Mouse (Mus musculus) limb, embryonic 15.5 days (tissue): Measurements from ENCODE around the gene Lars2. TPM values are rescaled to one million over a fixed set of nuclear protein-coding genes. Genes with fewer than 3 reads are reported as not detected.

Source experiments
- ATAC-seq: fragments of 200-750 bp; cut with Nextera tagmentation; 2 replicates; pipeline ENCODE4 v1.8.0; 2017; ENCODE audit warnings: low read depth, moderate TSS enrichment; ENCODE audit not compliant: insufficient number of reproducible peaks, low FRiP score, low TSS enrichment
- H3K27ac ChIP-seq: fragments of 300-500 bp; sonication (generic); 2 replicates; pipeline ENCODE4 v1.5.1; 2015; ENCODE audit warnings: moderate library complexity, mild to moderate bottlenecking, inconsistent platforms
- H3K27me3 ChIP-seq: fragments of 300-500 bp; sonication (generic); 2 replicates; pipeline ENCODE4 v1.6.1; 2015; ENCODE audit warnings: inconsistent platforms
- H3K36me3 ChIP-seq: fragments of 300-500 bp; sonication (generic); 2 replicates; pipeline ENCODE4 v1.6.1; 2015; ENCODE audit warnings: inconsistent platforms
- H3K4me1 ChIP-seq: fragments of 300-500 bp; sonication (generic); 2 replicates; pipeline ENCODE4 v1.6.1; 2015; ENCODE audit warnings: inconsistent platforms
- H3K4me2 ChIP-seq: fragments of 300-500 bp; sonication (generic); 2 replicates; pipeline ENCODE4 v1.6.1; 2015; ENCODE audit warnings: mild to moderate bottlenecking, inconsistent platforms
- H3K4me3 ChIP-seq: fragments of 300-500 bp; sonication (generic); 2 replicates; pipeline ENCODE4 v1.5.1; 2015; ENCODE audit warnings: mild to moderate bottlenecking, inconsistent platforms
- H3K9ac ChIP-seq: fragments of 300-500 bp; sonication (generic); 2 replicates; pipeline ENCODE4 v1.6.1; 2015; ENCODE audit warnings: inconsistent platforms
- H3K9me3 ChIP-seq: fragments of 300-500 bp; sonication (generic); 2 replicates; pipeline ENCODE4 v1.6.1; 2016; ENCODE audit warnings: inconsistent platforms
- WGBS: fragments of 180-500 bp; shearing (Covaris S2); methylation state at CpG from one replicate; pipeline ENCODE4 v1.1.7; 2015; 5-methylcytosine and 5-hydroxymethylcytosine counted together
- polyA plus RNA-seq: library from polyadenylated mRNA; unstranded; fragments of >200 nt; fragmentation: Nextera tagmentation; extraction: Ambion mirVana; gene quantifications from 2 replicates; pipeline ENCODE4 v1.2.1, GENCODE M21; 2015

The Lars2 gene
- polyA plus RNA-seq, 1 experiment from 2014 or later = 1,100 TPM

GRCm38 (mm10) chr9:123456634-123457602 is 90.2 kb downstream of the Lars2 start:
- peaks cover 21% of the 10 kb centered on the region for H3K36me3 ChIP-seq
- H3K4me1 ChIP-seq = peaks cover 6% of the 10 kb centered on the region
- no peak overlapping the region for H3K4me3 ChIP-seq
- H3K27ac ChIP-seq = peak overlapping the region; percentile 64
- no peak overlapping the region for H3K4me2 ChIP-seq
- no peak overlapping the region for H3K9ac ChIP-seq
- ATAC-seq = no peak
- 52% methylated on average over 9 of the region's 9 CpGs for WGBS
- H3K9me3 ChIP-seq = peaks cover 3% of the 10 kb centered on the region
- H3K27me3 ChIP-seq = no peaks in the 10 kb centered on the region

GRCm38 (mm10) chr9:123457603-123458002 is 90.9 kb downstream of the Lars2 start:
- peaks cover 4% of the 10 kb centered on the region for H3K9me3 ChIP-seq
- H3K4me1 ChIP-seq = peaks cover 6% of the 10 kb centered on the region
- H3K4me2 ChIP-seq = no peak overlapping the region
- WGBS = 53% methylated on average over 2 of the region's 2 CpGs
- ATAC-seq = no peak
- no peaks in the 10 kb centered on the region for H3K27me3 ChIP-seq
- H3K27ac ChIP-seq = peak overlapping the region; percentile 64
- H3K4me3 ChIP-seq = no peak overlapping the region
- H3K36me3 ChIP-seq = peaks cover 23% of the 10 kb centered on the region
- H3K9ac ChIP-seq = no peak overlapping the region

- no peak overlapping the region for H3K9ac ChIP-seq
- H3K4me3 ChIP-seq = no peak overlapping the region
- no peak overlapping the region for H3K27ac ChIP-seq
- WGBS = 72% methylated on average over 4 of the region's 4 CpGs
- H3K27me3 ChIP-seq = no peaks in the 10 kb centered on the region
- no peak for ATAC-seq
- H3K4me1 ChIP-seq = 0 out of 2 replicates have a peak, but pooled peaks cover 2% of the 10 kb centered on the region
- no peak overlapping the region for H3K4me2 ChIP-seq
- H3K9me3 ChIP-seq = no peaks in the 10 kb centered on the region
- peaks cover 20% of the 10 kb centered on the region; the same call in 1 of the 2 replicates for H3K36me3 ChIP-seq
Measured at GRCm38 (mm10) chr9:123467141-123467620, 100.5 kb downstream of the Lars2 start.

GRCm38 (mm10) chr9:123468406-123469085 is 101.8 kb downstream of the Lars2 start:
- H3K4me3 ChIP-seq = no peak overlapping the region
- H3K36me3 ChIP-seq = peaks cover 12% of the 10 kb centered on the region; the same call in 1 of the 2 replicates
- H3K4me1 ChIP-seq = 0 out of 2 replicates have a peak, but pooled peaks cover 2% of the 10 kb centered on the region
- no peak for ATAC-seq
- WGBS = 56% methylated on average over 5 of the region's 5 CpGs
- no peaks in the 10 kb centered on the region for H3K9me3 ChIP-seq
- no peaks in the 10 kb centered on the region for H3K27me3 ChIP-seq
- no peak overlapping the region for H3K4me2 ChIP-seq
- H3K27ac ChIP-seq = no peak overlapping the region
- H3K9ac ChIP-seq = no peak overlapping the region

- no peaks in the 10 kb centered on the region for H3K9me3 ChIP-seq
- no peak for ATAC-seq
- no peaks in the 10 kb centered on the region for H3K27me3 ChIP-seq
- no peak overlapping the region for H3K27ac ChIP-seq
- 0 out of 2 replicates have a peak, but pooled peaks cover 2% of the 10 kb centered on the region for H3K4me1 ChIP-seq
- 0 out of 2 replicates have a peak, but pooled peaks cover 10% of the 10 kb centered on the region for H3K36me3 ChIP-seq
- no peak overlapping the region for H3K9ac ChIP-seq
- H3K4me3 ChIP-seq = no peak overlapping the region
- no peak overlapping the region for H3K4me2 ChIP-seq
Measured at GRCm38 (mm10) chr9:123469087-123469486, 102.4 kb downstream of the Lars2 start.

GRCm38 (mm10) chr9:123473377-123473776 is 106.7 kb downstream of the Lars2 start:
- H3K4me3 ChIP-seq = no peak overlapping the region
- peak; percentile 56 for ATAC-seq
- H3K27me3 ChIP-seq = no peaks in the 10 kb centered on the region
- H3K9ac ChIP-seq = no peak overlapping the region
- peak overlapping the region; percentile 43; the same call in 1 of the 2 replicates for H3K27ac ChIP-seq
- H3K4me1 ChIP-seq = peaks cover 5% of the 10 kb centered on the region; the same call in 1 of the 2 replicates
- no peaks in the 10 kb centered on the region for H3K9me3 ChIP-seq
- H3K4me2 ChIP-seq = no peak overlapping the region
- no peaks in the 10 kb centered on the region for H3K36me3 ChIP-seq

GRCm38 (mm10) chr9:123475569-123475968 is 108.8 kb downstream of the Lars2 start:
- no peak overlapping the region for H3K9ac ChIP-seq
- no peaks in the 10 kb centered on the region for H3K36me3 ChIP-seq
- no peak for ATAC-seq
- no peak overlapping the region for H3K27ac ChIP-seq
- H3K4me3 ChIP-seq = no peak overlapping the region
- no peak overlapping the region for H3K4me2 ChIP-seq
- no peaks in the 10 kb centered on the region for H3K9me3 ChIP-seq
- peaks cover 21% of the 10 kb centered on the region for H3K4me1 ChIP-seq
- H3K27me3 ChIP-seq = no peaks in the 10 kb centered on the region
- WGBS = 71% methylated on average over 1 of the region's 1 CpGs

- ATAC-seq = peak; percentile 12; the same call in 1 of the 2 replicates
- H3K27me3 ChIP-seq = no peaks in the 10 kb centered on the region
- 1% methylated on average over 20 of the region's 29 CpGs for WGBS
- no peaks in the 10 kb centered on the region for H3K9me3 ChIP-seq
- H3K36me3 ChIP-seq = 0 out of 2 replicates have a peak, but pooled peaks cover 4% of the 10 kb centered on the region
- peak overlapping the region; percentile 68 for H3K27ac ChIP-seq
- no peak overlapping the region for H3K9ac ChIP-seq
- H3K4me2 ChIP-seq = peak overlapping the region; percentile 77
- H3K4me3 ChIP-seq = peak overlapping the region; percentile 74
- H3K4me1 ChIP-seq = peaks cover 44% of the 10 kb centered on the region
Measured at GRCm38 (mm10) chr9:123478031-123478585, 111.4 kb downstream of the Lars2 start.

- Histone ChIP-seq H3K4me2 (peak within 1 kb of the TSS; percentile 77), H3K4me3 (peak within 1 kb of the TSS; percentile 74), H3K27ac (peak within 1 kb of the TSS; percentile 87), H3K9me3 (no peaks in the 10 kb centered on the region), H3K4me1 (peaks cover 50% of the 10 kb centered on the region), H3K9ac (peak within 1 kb of the TSS; percentile 72), H3K27me3 (no peaks in the 10 kb centered on the region), H3K36me3 (0 out of 2 replicates have a peak, but pooled peaks cover 4% of the 10 kb centered on the region)
- WGBS = under 1% methylated on average over 43 of the region's 57 CpGs
- peak; percentile 81 for ATAC-seq
Measured at GRCm38 (mm10) chr9:123478586-123479195, 112.0 kb downstream of the Lars2 start, which contains the start of gene Limd1. TSS of gene Limd1 (plus strand) at chr9:123478706.

- peak overlapping the region; percentile 87 for H3K27ac ChIP-seq
- H3K9me3 ChIP-seq = no peaks in the 10 kb centered on the region
- H3K4me1 ChIP-seq = peaks cover 51% of the 10 kb centered on the region
- H3K9ac ChIP-seq = peak overlapping the region; percentile 72
- H3K36me3 ChIP-seq = 0 out of 2 replicates have a peak, but pooled peaks cover 4% of the 10 kb centered on the region
- no peak for ATAC-seq
- H3K27me3 ChIP-seq = no peaks in the 10 kb centered on the region
- H3K4me3 ChIP-seq = peak overlapping the region; percentile 74
- peak overlapping the region; percentile 77 for H3K4me2 ChIP-seq
- WGBS = 10% methylated on average over 17 of the region's 17 CpGs
Measured at GRCm38 (mm10) chr9:123479196-123479669, 112.5 kb downstream of the Lars2 start.

- Histone ChIP-seq H3K27me3 (no peaks in the 10 kb centered on the region), H3K4me2 (peak overlapping the region; percentile 77), H3K9ac (peak overlapping the region; percentile 72), H3K4me1 (peaks cover 54% of the 10 kb centered on the region), H3K4me3 (peak overlapping the region; percentile 74), H3K36me3 (peaks cover 10% of the 10 kb centered on the region; the same call in 1 of the 2 replicates), H3K9me3 (no peaks in the 10 kb centered on the region), H3K27ac (no peak overlapping the region)
- no peak for ATAC-seq
- 84% methylated on average over 8 of the region's 8 CpGs for WGBS
Measured at GRCm38 (mm10) chr9:123479876-123480252, 113.1 kb downstream of the Lars2 start.
